Mouse (Mus musculus) liver, embryonic 14.5 days (tissue): ENCODE measurements around the gene Mapk7. TPM values are rescaled to one million over a fixed set of nuclear protein-coding genes. Genes with fewer than 3 reads are reported as not detected.

Experiments used
- ATAC-seq: fragments of 200-750 bp; cut with Nextera tagmentation; 2 replicates; pipeline ENCODE4 v1.8.0; 2017; ENCODE audit warnings: moderate number of reproducible peaks, mild to moderate bottlenecking, moderate library complexity; ENCODE audit not compliant: insufficient read depth
- DNase-seq, 3 experiments: peaks; one replicate each; pipeline ENCODE4 v3.0.0-alpha.2; 2012 to 2013; ENCODE audit warnings: low read depth in 3 of 3, low spot score in 3 of 3
- H3K27ac ChIP-seq: fragments of 300-500 bp; sonication (generic); 2 replicates; pipeline ENCODE4 v1.5.1; 2014; ENCODE audit warnings: moderate library complexity, mild to moderate bottlenecking, control low read depth, inconsistent platforms
- H3K27me3 ChIP-seq: fragments of 300-500 bp; sonication (generic); 2 replicates; pipeline ENCODE4 v1.6.1; 2014; ENCODE audit warnings: mild to moderate bottlenecking, low read length, moderate library complexity; ENCODE audit not compliant: control insufficient read depth, insufficient read depth
- H3K36me3 ChIP-seq: fragments of 300-500 bp; sonication (generic); replicated peaks from 2 replicates; pipeline ENCODE4 v1.6.1; 2014; ENCODE audit warnings: low read depth; ENCODE audit not compliant: control insufficient read depth, insufficient read depth
- H3K4me1 ChIP-seq, 2 experiments: fragments of 200-500 bp in 1 of 2; fragments of 300-500 bp in 1 of 2; sonication (generic) in 1 of 2; replicated peaks; 2 replicates each; pipeline ENCODE4 v1.6.1; 2012 to 2014; ENCODE audit warnings: antibody characterized with exemption in 1 of 2, inconsistent platforms in 1 of 2, low read length in 1 of 2; ENCODE audit not compliant: control insufficient read depth in 2 of 2, insufficient read depth in 2 of 2
- H3K4me2 ChIP-seq: fragments of 300-500 bp; sonication (generic); 2 replicates; pipeline ENCODE4 v1.6.1; 2014; ENCODE audit warnings: low read depth, mild to moderate bottlenecking, control low read depth, moderate library complexity
- H3K4me3 ChIP-seq, 2 experiments: fragments of 200-500 bp in 1 of 2; fragments of 300-500 bp in 1 of 2; sonication (generic) in 1 of 2; 2 replicates each; pipeline ENCODE4 v1.5.1; 2012 to 2014; ENCODE audit warnings: low read depth in 2 of 2, low read length in 2 of 2, mild to moderate bottlenecking in 2 of 2, control low read depth in 1 of 2, inconsistent platforms in 1 of 2, moderate library complexity in 1 of 2; ENCODE audit not compliant: insufficient read depth in 1 of 2
- H3K9ac ChIP-seq: fragments of 300-500 bp; sonication (generic); replicated peaks from 2 replicates; pipeline ENCODE4 v1.6.1; 2014; ENCODE audit warnings: mild to moderate bottlenecking, control low read depth, moderate library complexity
- H3K9me3 ChIP-seq: fragments of 300-500 bp; sonication (generic); 2 replicates; pipeline ENCODE4 v1.6.1; 2016; ENCODE audit warnings: low read length, mixed read lengths; ENCODE audit not compliant: control insufficient read depth
- CTCF ChIP-seq: IDR thresholded peaks from 2 replicates; pipeline ENCODE4 v1.5.1; 2016; ENCODE audit warnings: antibody characterized with exemption, low read depth, control low read depth
- EP300 ChIP-seq: IDR thresholded peaks from 2 replicates; pipeline ENCODE4 v1.6.1; 2016; ENCODE audit warnings: antibody characterized with exemption, low read depth
- WGBS: fragments of 180-500 bp; shearing (Covaris S2); extraction: QIAGEN DNeasy Blood & Tissue Kit; methylation state at CpG from one replicate; pipeline ENCODE4 v1.1.7; 2014; ENCODE audit not compliant: insufficient replicate concordance; 5-methylcytosine and 5-hydroxymethylcytosine counted together
- polyA plus RNA-seq, 2 experiments: library from polyadenylated mRNA; depleted of rRNA in 1 of 2; stranded (reverse) in 1 of 2; unstranded in 1 of 2; fragments of >200 nt; fragmentation: Nextera tagmentation in 1 of 2; extraction: Ambion mirVana in 1 of 2; gene quantifications; 2 replicates each; pipeline versions ENCODE4 v1.2.1 to v1.2.3; 2012 to 2014

Gene Mapk7
- polyA plus RNA-seq, 2 experiments, result 4.8 to 6.4 TPM

GRCm38 (mm10) chr11:61535530-61535929 lies 41.3 kb upstream of the Mapk7 start:
- no peak for TF ChIP-seq CTCF
- TF ChIP-seq EP300, result no peak
- 39% methylated on average over 1 of the region's 1 CpGs for WGBS

GRCm38 (mm10) chr11:61533571-61533970 lies 39.4 kb upstream of the Mapk7 start:
- DNase-seq (no peak), ATAC-seq (no peak)
- TF ChIP-seq EP300 (no peak), CTCF (no peak)

More at GRCm38 (mm10) chr11:61535530-61535929, 41.3 kb upstream of the Mapk7 start:
- no peak overlapping the region for H3K27ac ChIP-seq
- no peaks in the 10 kb centered on the region for H3K4me1 ChIP-seq
- no peak for ATAC-seq
- H3K9ac ChIP-seq, result no peak overlapping the region
- no peak overlapping the region for H3K4me3 ChIP-seq
- H3K4me2 ChIP-seq, result no peak overlapping the region
- DNase-seq, result no peak
- H3K27me3 ChIP-seq, result no peaks in the 10 kb centered on the region
- H3K9me3 ChIP-seq, result no peaks in the 10 kb centered on the region
- H3K36me3 ChIP-seq, result no peaks in the 10 kb centered on the region

GRCm38 (mm10) chr11:61532820-61533219 lies 38.6 kb upstream of the Mapk7 start:
- no peak for TF ChIP-seq EP300
- no peak for TF ChIP-seq CTCF
- Histone ChIP-seq H3K9me3 (no peaks in the 10 kb centered on the region), H3K4me2 (no peak overlapping the region), H3K27me3 (no peaks in the 10 kb centered on the region), H3K9ac (no peak overlapping the region), H3K36me3 (no peaks in the 10 kb centered on the region), H3K27ac (no peak overlapping the region), H3K4me3 (no peak overlapping the region), H3K4me1 (no peaks in the 10 kb centered on the region)
- ATAC-seq (no peak), DNase-seq (no peak)
- 66% methylated on average over 2 of the region's 2 CpGs for WGBS

More at GRCm38 (mm10) chr11:61533571-61533970, 39.4 kb upstream of the Mapk7 start:
- Histone ChIP-seq H3K27me3 (no peaks in the 10 kb centered on the region), H3K4me3 (no peak overlapping the region), H3K36me3 (no peaks in the 10 kb centered on the region), H3K4me1 (no peaks in the 10 kb centered on the region), H3K4me2 (no peak overlapping the region), H3K27ac (no peak overlapping the region), H3K9me3 (no peaks in the 10 kb centered on the region), H3K9ac (no peak overlapping the region)
- 33% methylated on average over 5 of the region's 5 CpGs for WGBS

DNA sequence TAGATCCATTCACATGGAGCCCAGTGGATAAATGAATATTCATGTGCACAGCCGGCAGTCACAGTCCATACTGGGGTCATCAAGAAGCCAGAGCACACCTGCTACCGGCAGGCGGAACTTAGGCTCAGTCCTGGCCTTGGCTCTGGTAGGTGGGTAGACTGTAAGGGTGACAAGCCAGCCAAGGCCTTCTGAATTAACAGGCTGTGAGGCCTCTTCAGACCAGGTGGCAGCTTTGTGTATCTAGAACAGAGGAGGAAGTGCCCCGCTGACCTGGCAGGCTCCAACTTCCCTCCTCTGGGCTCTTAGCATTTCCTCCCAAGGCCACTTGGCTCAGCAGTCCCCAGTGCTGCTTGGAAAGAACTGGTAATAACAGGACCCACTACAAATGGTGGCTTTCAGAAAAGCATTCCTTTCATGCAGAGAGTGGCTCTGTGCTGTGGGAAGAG lies 35.1 kb upstream of the Mapk7 start:
- DNase-seq, result no peak
- Histone ChIP-seq H3K4me3 (no peak overlapping the region), H3K27ac (no peak overlapping the region), H3K9ac (no peak overlapping the region), H3K4me1 (no peaks in the 10 kb centered on the region), H3K36me3 (no peaks in the 10 kb centered on the region), H3K4me2 (no peak overlapping the region), H3K27me3 (no peaks in the 10 kb centered on the region), H3K9me3 (no peaks in the 10 kb centered on the region)
- WGBS, result 49% methylated on average over 4 of the region's 4 CpGs
- ATAC-seq, result no peak
- no peak for TF ChIP-seq EP300
- TF ChIP-seq CTCF, result no peak

DNA sequence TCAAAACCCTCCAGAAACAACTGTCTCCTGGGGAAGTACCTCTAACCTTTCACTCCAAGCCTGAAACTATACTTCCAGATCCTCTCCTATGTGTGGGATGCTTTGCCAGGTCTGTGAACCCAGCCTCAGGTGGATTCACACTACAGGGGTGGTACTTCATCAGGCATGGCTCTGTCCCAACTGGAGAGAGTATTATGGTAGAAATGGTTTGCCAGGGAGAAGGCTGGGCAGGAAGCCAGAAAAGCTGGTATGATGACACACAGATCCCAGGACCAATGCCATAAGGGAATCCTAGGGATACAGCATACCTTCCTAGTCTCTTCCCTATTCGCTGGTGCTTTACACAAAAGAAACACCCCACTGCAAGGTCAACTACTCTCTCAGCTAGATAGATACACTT lies 32.7 kb upstream of the Mapk7 start:
- WGBS, result 57% methylated on average over 1 of the region's 1 CpGs
- Histone ChIP-seq H3K9ac (no peak overlapping the region), H3K36me3 (no peaks in the 10 kb centered on the region), H3K4me3 (no peak overlapping the region), H3K9me3 (no peaks in the 10 kb centered on the region), H3K27ac (no peak overlapping the region), H3K4me1 (no peaks in the 10 kb centered on the region), H3K4me2 (no peak overlapping the region), H3K27me3 (no peaks in the 10 kb centered on the region)
- DNase-seq, result no peak
- TF ChIP-seq EP300, result no peak
- TF ChIP-seq CTCF, result no peak
- no peak for ATAC-seq
